Mouse (Mus musculus) myocyte (in vitro differentiated cells): ENCODE data around the gene Trpm1.

ENCODE experiments used
- CEBPB ChIP-seq: IDR thresholded peaks from 2 replicates; pipeline ENCODE4 v1.6.1; 2011; ENCODE audit warnings: mild to moderate bottlenecking, moderate library complexity; ENCODE audit not compliant: poor library complexity, insufficient read depth, severe bottlenecking
- E2F4 ChIP-seq: IDR thresholded peaks from one replicate; pipeline ENCODE4 v1.6.1; 2011; ENCODE audit warnings: mild to moderate bottlenecking, control low read depth, moderate library complexity; ENCODE audit not compliant: insufficient read depth
- MAX ChIP-seq: IDR thresholded peaks from one replicate; pipeline ENCODE4 v1.6.1; 2011; ENCODE audit warnings: low read depth, mild to moderate bottlenecking, control low read depth
- MYOD1 ChIP-seq, 3 experiments: IDR thresholded peaks; one replicate each; pipeline ENCODE4 v1.6.1; 2011; ENCODE audit warnings: control low read depth in 2 of 3, low read depth in 2 of 3, mild to moderate bottlenecking in 2 of 3, moderate library complexity in 1 of 3; ENCODE audit not compliant: insufficient read length in 2 of 3, control insufficient read depth in 1 of 3
- MYOG ChIP-seq, 3 experiments: IDR thresholded peaks; one replicate each; pipeline ENCODE4 v1.6.1; 2011; ENCODE audit warnings: control low read depth in 2 of 3, low read depth in 2 of 3, mild to moderate bottlenecking in 2 of 3; ENCODE audit not compliant: insufficient read length in 2 of 3, control insufficient read depth in 1 of 3, insufficient read depth in 1 of 3
- POLR2A ChIP-seq: IDR thresholded peaks from one replicate; pipeline ENCODE4 v1.6.1; 2011; ENCODE audit warnings: low read depth, mild to moderate bottlenecking, control low read depth, moderate library complexity; ENCODE audit not compliant: insufficient read length
- POLR2AphosphoS2 ChIP-seq: IDR thresholded peaks from one replicate; pipeline ENCODE4 v1.6.1; 2011; ENCODE audit warnings: low read depth, control low read depth; ENCODE audit not compliant: insufficient read length
- TCF12 ChIP-seq: IDR thresholded peaks from one replicate; pipeline ENCODE4 v1.6.1; 2011; ENCODE audit warnings: mild to moderate bottlenecking, control low read depth; ENCODE audit not compliant: poor library complexity, insufficient read depth, severe bottlenecking
- USF1 ChIP-seq: IDR thresholded peaks from one replicate; pipeline ENCODE4 v1.6.1; 2011; ENCODE audit warnings: low read depth, mild to moderate bottlenecking, control low read depth, moderate library complexity

GRCm38 (mm10) chr7:64217428-64217827 is 63.8 kb downstream of the Trpm1 start:
- TF ChIP-seq POLR2A (no peak), MYOD1 (IDR thresholded peaks at IDR 0.05; ENCODE audit: control insufficient read depth in 1 of 3, insufficient read length in 2 of 3, low read depth in 2 of 3) (no peak), E2F4 (no peak), USF1 (no peak), MYOG (IDR thresholded peaks at IDR 0.05; ENCODE audit: control insufficient read depth in 1 of 3, insufficient read depth in 1 of 3, insufficient read length in 2 of 3, low read depth in 2 of 3) (no peak), TCF12 (no peak), POLR2AphosphoS2 (no peak), CEBPB (no peak), MAX (no peak)
